Mouse (Mus musculus): ENCODE measurements at regions not wholly inside any gene's neighbourhood (a gene's known extent, or its start where the extent isn't known, plus 50 kb on each side); places are given as distances from the start of the nearest gene placed in this dataset.

DNA sequence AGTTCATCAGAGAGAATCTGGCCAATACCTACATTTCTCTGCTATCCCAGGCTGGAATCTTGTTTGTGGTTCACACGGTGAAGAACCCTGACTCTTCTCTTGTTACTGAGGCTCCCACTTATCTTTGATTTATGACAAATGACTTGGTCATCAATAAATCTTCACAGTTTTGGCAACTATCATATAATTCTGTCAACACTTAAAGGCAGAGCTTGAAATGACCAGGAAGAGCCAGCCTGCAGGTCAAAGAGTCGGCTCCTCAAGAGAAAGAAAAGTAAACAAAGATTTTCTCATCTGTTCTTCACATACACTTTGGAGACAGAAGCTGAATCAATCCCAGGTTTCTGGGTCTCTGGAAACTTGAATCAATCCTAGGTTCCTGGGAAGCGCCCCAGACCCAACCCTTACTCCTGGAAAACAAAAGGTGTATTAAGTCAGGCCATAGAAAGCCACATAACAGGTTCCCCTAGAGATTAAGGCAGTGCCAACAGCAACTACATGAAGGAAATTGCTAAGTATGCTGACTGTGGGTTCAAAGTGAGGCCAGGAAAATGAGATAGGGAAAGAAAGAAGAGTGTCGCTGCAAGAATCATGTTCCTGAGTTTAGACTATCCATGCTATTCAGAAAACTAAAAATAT is 56.7 kb upstream of the Mad2l1 start:
- Histone ChIP-seq H3K9me3 (no peaks in the 10 kb centered on the region), H3K9ac (no peak overlapping the region), H3K27me3 (replicated peaks) (no peaks in the 10 kb centered on the region), H3K4me3 (no peak overlapping the region), H3K4me1 (no peaks in the 10 kb centered on the region), H3K27ac (no peak overlapping the region), H3K36me3 (replicated peaks) (no peaks in the 10 kb centered on the region), H3K4me2 (no peak overlapping the region)
- 77% methylated on average over 4 of the region's 4 CpGs for whole genome bisulfite sequencing
- no peak for ATAC-seq (replicated peaks)

DNA sequence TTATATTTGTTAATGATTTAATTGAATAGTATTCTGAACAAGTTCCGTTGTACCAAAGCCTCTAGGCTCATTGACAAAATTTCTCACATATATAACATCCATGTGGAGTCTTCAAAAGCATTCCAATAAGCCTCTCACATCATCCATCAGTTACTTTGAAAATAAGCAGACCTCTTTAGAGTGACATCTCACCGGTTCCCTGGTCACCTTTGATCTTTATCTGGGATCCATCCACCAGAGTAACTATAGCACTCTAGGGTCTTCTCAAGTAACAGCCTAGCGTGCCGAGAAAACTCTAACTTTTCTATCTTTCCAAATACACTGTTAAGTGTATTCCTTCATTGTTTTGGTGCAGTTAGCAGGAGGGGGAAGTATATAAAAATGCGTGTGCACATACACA is 55.6 kb upstream of the Mad2l1 start:
- H3K27me3 ChIP-seq (replicated peaks): no peaks in the 10 kb centered on the region
- H3K4me3 ChIP-seq: no peak overlapping the region
- ATAC-seq (replicated peaks): no peak
- H3K27ac ChIP-seq: no peak overlapping the region
- H3K4me1 ChIP-seq: no peaks in the 10 kb centered on the region
- WGBS: 90% methylated on average over 5 of the region's 5 CpGs
- no peak overlapping the region for H3K9ac ChIP-seq
- H3K9me3 ChIP-seq: no peaks in the 10 kb centered on the region
- H3K36me3 ChIP-seq (replicated peaks): no peaks in the 10 kb centered on the region
- H3K4me2 ChIP-seq: no peak overlapping the region

DNA sequence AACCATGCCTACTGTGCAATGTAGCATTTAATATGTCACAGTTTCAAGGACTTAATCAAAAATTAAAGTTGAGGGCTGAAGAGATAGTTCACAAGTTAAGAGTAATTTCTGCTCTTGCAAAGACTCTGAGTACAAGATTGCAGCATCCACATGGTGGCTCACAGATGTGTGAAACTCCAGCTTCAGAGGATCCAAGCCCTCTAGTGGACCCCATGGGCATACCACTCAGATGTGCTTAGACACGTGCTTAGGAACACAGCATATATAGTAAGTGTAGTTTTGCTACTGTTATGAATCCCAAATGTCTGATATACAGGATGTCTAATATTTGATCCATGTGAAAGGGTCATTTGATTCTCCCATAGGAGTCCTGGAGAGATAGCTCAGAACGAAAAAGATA is 55.0 kb upstream of the Mad2l1 start:
- WGBS: 66% methylated on average over 2 of the region's 2 CpGs
- H3K9ac ChIP-seq: no peak overlapping the region
- H3K27ac ChIP-seq: no peak overlapping the region
- no peaks in the 10 kb centered on the region for H3K4me1 ChIP-seq
- H3K9me3 ChIP-seq: no peaks in the 10 kb centered on the region
- ATAC-seq (replicated peaks): no peak
- no peaks in the 10 kb centered on the region for H3K27me3 ChIP-seq (replicated peaks)
- H3K4me3 ChIP-seq: no peak overlapping the region
- no peak overlapping the region for H3K4me2 ChIP-seq
- no peaks in the 10 kb centered on the region for H3K36me3 ChIP-seq (replicated peaks)

DNA sequence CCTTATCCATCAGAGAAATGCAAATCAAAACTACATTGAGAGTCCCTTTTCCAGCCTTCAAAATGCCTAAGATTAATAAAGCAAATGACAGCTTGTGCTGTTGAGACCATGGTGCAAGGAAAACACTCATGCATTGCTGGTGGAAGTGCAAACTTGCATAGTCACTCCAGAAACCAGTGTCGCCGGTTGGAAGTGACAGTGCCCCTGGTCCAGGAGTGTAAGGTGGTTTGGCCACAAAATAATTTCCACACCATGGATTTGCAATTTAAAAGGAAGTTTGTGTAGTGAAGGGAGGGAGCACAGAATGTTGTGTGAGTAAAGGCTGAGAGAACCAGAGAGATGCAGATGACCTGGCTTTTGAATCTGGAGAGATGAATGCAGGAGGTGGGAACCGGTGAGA is 52.4 kb upstream of the Mad2l1 start:
- ATAC-seq (replicated peaks): no peak
- Histone ChIP-seq H3K27ac (no peak overlapping the region), H3K27me3 (replicated peaks) (no peaks in the 10 kb centered on the region), H3K4me2 (no peak overlapping the region), H3K9me3 (no peaks in the 10 kb centered on the region), H3K36me3 (replicated peaks) (no peaks in the 10 kb centered on the region), H3K4me1 (no peaks in the 10 kb centered on the region), H3K9ac (no peak overlapping the region), H3K4me3 (no peak overlapping the region)
- WGBS: 96% methylated on average over 3 of the region's 3 CpGs

Measured in midbrain, embryonic 15.5 days (tissue).